Mouse (Mus musculus) cerebellum, adult 11-12 months (tissue): ENCODE measurements around the gene Nrip1.

ENCODE experiments used
- DNase-seq: peaks from one replicate; pipeline ENCODE4 v3.0.0; 2022

The Nrip1 gene

DNA sequence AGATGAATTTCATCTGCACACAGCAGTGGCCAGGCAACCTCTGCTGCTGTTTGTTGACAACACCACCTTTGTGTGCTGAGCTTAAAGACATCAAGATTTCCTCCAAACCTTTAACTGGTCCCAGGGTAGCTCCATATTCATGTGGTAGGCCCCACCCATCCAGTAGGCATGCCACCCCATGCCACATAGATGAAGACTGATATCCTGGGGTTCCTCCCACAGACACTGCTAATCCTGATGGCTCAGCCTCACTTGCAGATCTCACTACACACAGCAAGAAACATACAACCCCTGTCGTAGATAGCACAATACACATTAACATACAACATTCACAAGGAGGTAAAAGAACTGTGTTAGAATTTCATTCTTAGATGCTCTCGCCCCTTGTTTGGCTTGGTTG lies 29.6 kb downstream of the Nrip1 start:
- DNase-seq: no peak

DNA sequence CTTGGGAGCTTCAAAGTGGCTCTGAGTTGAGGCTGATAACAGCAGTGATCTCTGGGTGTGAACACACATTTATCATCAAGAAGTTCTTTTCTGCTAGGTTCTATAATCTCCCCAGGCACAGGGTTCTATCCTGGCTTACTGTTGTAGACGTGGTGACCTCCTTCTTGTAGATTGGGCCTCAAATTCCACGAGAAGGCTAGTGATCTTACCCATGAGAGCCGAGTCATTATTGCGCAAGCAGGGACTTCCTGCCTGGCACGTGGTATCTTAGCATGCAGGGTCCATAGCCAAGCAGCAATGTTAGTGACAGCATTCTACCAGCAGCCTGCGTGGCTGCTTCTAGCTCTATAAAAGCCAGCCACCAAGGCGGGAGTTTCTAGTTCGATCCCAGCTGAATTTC lies 32.0 kb downstream of the Nrip1 start:
- DNase-seq: no peak

DNA sequence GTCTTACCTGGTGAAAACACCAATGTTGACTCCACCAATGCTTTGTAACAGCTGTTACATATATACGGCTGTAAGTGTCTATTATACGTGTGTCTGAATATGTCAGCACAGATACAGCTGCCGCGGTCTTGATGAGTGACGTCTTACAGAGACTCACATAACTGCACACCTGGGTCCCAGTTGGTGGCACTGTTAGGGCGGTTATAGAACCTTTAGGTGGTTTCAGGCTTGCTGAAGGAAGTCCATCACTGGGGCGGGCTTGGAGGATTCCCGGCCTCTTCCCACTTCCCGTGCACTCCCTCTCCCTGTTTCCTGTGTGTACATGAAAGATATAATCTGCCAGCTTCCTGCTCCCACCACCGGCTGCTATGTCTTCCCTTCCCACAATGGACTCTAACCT lies 34.4 kb downstream of the Nrip1 start:
- no peak for DNase-seq

DNA sequence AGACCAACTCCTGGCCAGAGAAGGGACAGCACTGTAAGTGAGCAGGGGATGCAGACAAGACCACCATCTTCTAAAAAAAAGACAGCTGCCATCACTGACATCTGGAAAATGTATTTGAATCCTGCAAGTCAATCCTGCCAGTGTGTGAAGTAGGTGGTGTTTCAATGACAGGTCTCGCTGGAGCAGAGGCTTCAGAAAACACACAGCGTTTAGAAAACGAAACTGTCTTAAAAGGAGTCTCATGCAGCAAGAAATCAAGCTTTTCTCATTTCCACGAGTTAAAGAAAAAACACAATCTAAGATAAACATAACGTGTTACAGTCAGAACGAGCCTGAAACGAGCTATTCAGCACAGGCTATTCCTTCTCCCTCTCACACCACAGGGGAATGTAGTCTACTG lies 36.3 kb downstream of the Nrip1 start:
- no peak for DNase-seq

DNA sequence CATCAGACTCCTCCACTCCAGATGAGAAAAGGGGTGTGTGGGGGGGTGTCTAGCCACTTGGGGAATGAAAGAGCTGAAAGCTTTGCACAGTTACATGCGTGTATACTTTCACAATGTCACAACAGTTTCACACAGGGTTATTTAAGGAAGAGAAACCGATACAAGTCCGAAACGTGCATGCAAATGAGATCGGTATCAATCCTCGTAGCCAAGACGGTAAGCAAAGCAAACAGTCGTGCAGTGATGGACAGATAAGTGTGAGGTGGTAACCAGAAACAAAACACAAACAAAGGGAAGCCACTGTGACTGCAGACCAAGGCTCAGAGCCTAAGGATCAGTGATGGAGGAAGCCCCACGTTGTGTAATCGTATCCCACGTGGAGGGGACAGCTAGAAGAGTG lies 36.7 kb downstream of the Nrip1 start:
- DNase-seq: no peak

DNA sequence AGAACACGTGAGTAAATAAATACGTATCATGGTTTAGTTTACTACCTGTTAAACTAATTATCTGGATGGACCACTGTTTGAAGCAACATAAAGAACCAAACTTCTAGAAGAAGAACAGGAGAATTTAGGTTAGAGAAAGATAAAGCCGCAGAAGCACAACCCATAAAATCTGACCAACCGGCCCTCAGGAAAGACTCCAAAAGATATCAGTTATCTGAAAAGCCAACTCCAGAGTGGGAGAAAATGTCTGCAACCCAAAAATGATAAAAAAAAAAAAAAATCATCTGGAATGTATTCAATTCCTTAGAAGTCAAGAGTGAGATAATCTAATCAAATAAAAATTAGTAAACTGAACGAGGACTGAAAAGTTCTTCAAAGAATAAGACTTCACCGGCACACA lies 37.7 kb downstream of the Nrip1 start:
- DNase-seq: no peak

DNA sequence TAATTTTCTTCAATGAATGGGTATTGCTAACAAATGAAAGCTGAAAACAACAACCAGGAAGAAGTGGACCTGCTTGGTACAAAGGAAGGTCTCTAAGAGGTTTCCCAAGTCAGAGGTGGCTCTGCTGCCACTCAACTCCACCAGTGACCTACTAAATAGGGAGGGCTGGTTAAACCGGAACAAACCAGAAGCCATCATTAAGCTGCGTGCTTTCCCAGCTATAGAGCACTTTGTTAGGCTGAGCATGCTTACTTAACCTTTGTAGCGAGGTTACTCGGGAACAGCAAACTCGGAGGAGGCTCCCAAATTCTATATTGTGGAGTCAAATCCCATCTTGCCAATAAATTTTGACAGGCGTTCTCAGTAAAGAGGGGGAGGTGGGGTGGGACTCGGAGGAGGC lies 41.5 kb downstream of the Nrip1 start:
- DNase-seq: no peak

DNA sequence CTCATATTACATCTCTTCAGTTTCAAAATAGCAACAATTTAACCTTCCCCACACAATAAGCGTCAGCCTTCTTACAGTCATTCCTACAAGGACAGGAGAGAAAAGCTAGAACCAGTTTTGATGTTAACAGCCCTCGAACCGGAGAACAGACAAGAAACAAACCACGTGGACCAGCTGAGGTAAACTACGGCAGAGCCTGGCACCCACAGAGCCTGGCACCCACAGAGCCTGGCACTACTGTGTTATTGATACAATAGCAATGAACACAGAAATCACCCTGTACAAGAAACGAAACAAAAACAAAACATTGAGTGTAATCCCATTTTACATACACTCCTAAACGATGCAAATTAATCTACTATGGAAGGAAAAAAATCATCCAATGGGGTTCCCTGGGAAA lies 42.4 kb downstream of the Nrip1 start:
- no peak for DNase-seq

DNA sequence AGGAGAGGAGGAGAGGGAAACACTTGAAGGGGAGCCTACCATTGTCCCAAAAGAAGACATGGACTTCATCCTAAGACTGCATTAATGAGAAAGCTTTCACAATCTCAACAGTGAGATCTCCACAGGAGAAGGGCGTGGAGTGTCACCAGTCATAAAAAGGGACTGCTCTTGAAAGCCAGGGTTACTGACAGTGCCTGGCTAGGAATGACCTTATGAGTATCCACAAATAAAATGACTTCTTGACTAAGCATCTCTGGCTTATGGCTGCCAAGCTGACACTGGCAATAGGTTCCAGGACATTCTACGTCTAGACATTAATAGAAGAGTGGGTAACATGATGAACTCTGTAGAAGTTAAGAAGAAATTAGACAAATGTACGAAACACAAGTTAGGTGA lies 48.3 kb downstream of the Nrip1 start:
- DNase-seq: no peak

DNA sequence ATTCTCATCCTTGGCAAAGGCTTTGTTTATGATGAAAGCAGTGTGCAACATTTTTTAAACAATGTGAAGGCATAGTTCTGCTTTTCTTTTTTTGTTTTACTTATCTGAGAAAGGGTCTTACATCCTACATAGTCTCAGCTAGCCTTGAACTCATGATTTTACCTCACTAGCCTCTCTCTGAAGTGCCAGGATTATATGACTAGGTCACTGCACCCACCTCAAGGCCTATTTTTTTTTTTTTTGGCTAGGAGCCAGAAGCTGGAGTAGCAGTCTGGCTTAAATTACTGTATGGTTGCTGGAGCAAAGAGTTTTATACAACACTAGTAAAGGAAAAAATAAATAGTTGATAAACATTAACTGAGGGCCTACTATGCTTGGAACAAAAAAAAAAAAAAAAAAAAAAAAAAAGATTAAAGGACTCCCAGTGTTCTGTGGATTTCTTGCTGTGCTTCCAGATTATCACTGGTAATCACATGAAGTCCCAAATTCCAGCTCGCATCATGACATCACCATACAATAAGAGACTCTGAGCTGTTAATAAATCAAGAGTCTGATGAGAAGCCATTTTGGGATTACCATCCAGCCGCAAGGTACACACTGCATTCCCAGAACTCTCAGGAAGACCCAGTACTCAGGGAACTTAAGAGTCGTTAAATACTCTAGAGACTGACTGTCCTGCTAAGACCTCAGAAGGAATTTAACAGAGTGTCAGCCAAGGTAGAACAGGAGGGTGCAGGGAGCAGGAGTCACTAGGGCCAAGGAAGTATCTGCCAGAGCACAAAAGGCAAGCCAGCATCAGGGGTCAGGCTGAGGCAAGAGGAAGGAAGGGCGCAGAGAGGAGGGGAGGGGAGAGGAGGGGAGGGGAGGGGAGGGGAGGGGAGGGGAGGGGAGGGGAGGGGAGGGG lies 49.0 kb downstream of the Nrip1 start:
- DNase-seq: no peak

DNA sequence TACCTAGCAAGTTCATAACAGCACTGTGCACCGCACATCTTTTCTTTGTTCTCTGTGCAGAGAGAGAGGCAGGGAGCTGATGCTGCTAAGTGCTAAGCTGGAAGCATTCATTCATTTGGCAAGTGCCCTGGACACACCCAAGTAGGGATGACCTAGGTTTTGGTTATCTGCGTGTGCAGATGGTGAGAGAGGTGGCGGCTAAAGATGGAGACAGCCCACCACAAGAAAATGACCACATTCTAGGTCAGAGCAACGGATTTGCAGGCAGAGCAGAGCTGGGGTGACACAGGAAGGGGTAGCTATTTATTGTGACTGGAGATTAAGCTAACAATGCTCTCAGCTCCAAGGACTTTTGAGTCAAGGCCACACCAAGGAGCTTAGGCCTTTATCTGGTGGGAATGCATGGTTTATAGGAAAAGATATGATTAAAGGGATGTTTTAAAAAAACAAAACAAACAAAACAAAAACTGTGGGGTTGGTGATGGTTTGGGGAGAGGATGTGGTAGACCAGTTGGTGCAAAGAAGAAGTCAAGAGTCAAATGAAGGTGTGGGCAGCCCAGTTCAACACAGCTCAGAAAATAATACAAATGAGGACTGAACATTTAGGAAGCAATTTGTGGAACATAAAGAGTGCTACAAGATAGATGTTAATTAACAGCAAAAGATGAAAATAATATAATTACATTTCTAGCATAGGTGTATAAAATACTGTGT lies 49.9 kb downstream of the Nrip1 start:
- no peak for DNase-seq

DNA sequence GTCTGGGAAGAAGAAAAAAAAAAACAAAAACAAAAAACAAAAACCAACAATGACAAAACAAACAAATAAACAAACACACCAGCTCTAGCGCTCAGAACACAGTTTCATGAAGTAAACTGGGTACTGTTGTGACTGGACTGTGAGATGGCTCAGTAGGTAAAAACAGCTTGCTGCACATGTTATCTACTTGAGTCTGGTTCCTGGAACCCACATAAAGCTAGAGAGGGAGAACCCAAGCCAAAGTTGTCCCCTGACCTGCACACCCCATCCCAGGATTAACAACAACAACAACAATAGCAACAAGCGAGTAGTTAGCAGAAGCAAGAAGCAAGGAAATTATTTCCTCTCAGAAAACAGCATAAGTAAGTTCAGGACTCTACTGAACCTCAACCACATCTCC lies 50.5 kb downstream of the Nrip1 start:
- no peak for DNase-seq

DNA sequence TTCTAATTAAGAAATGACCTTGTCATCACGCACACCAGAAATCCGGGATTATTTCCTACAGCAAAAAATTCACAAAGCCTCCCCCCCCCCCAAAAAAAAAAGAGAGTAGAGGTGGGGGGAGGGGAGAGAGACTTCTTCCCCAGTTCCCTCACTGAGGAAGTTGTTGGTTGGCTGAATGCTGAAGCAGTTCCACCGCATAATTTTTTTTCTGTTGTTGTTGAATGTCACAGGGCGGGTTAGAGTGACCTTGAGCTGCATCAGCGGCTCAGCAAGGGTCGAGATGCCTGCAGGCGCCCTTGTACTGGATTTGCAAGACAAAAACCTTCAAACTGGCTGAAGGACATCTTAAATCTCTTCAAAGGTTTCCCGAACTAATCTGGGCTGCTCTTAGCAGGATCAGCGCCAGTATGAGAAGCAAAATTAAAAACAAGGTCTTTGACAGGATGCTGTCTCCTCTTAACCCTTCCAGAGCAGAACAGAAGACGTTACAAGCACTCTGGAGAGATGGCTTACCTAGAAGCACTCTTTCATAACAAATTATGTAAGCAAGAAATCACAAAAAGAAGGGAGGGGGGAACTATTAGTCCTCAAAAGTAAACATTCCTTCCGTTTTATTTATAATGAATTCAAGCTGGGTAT lies 52.0 kb downstream of the Nrip1 start:
- peak; percentile 41 for DNase-seq

DNA sequence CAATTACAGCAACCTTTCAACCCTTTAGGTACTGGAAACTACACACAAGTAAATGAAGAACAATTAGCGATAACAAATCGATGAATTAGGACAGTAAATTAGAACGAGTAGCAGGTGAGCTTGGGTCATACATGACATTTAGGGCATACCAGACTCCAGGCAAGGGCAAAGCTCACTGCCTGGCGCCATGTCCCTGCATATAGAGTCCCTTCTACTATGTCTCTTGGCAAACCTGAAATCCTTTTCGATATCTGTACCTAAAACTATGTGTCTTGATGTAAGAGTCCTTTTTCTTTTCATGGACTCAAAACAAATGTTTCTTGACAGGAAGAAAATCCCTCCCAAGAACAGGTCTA lies 53.5 kb downstream of the Nrip1 start:
- DNase-seq: no peak

DNA sequence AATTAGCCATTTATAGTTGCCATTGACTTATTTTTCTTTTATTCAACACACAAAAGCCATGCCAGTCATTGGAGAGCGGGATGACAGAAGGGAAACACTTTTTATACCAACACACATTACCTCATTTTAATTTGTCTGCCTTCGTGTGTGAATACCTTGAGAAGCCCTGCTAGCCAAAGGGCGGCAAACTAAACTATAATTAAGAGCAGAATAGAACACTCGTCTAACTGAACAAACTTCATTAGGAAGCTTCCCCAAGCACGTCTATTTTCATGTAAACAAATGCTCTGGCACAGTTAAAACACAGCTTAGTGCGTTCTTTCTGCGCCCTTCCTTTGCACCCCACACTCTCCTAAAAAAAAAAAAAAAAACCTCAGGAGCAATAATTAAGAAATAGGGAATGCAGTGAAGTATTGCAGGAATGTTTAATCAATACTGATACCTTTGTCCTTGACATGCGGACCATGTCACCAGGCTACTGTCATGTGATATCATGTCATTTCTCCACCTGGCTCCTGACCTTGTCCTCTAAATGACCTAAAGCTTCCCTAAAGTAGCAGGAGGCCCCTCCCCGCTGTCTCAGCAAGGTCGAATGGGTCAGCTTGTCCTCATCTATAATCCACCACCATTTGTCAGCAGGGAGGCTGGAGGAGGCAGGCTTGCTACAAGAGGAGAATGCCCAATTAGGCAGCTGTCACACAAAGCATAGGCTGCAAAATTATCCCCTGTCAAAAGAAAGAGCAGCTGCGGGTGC lies 54.1 kb downstream of the Nrip1 start:
- DNase-seq: peak; percentile 36

DNA sequence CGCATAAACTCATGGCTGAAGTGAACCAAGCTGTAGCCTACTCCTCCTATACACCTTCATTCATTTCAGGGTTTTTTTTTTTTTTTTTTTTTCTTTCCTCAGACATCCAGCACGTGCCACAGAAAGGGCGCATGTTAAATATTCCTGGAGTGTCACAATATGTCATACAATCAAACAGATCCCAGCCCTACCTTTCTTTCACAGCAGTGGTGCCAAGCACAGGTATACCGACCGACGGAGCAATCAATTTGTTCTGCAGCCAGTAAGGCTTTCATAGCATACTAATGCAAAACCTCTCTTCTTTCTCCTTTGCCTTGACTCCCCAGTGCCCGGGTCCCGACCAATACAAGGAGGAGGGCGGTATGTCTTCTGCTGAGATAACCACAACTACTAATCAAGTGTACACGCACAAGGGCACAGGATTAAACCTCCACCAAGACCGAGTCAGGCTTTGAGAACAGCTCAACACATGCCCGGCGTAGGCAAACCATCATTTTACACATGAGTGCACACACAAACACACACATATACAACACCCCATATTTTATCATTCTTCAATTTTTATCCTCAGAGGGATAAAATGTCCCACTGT lies 55.2 kb downstream of the Nrip1 start:
- no peak for DNase-seq

DNA sequence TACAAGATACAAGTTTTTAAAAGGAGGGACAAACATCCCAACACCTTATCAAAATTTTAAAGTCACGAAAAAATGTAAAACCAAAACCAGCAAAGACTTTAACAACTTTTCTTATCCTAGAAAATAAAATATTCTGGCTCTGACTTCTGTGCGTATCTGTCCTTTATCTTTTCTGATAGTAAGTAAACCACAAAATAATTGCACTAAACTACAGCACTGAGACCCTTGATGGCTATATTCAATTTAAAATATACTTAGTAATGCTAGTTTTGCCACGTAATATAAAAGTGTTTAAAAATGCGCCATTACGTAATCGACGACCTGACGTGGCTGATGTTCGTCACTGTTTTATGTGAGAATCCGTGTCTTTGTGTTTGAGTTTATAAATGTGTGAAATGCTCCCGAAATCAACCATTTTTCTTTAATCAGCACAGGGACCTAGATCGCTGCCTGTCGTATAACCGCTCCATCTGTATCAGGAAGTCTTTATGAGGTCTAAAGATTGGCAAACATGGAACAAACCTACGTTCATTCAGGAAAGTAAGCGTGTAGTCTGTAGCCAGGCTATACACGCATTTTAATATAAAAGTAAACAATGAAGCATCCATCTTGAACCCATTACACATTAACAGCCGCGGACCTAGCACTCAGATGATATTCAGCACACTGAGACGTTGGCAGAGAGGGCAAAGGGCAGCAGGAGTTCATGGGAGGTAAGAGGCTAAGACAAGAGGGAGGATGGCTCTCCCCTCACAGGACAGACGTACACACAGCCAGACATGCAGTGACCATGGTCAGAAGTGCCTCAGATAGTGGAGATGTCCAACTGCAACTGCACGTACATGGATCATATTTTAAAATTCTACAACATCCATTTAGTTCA lies 56.4 kb downstream of the Nrip1 start:
- DNase-seq: no peak

DNA sequence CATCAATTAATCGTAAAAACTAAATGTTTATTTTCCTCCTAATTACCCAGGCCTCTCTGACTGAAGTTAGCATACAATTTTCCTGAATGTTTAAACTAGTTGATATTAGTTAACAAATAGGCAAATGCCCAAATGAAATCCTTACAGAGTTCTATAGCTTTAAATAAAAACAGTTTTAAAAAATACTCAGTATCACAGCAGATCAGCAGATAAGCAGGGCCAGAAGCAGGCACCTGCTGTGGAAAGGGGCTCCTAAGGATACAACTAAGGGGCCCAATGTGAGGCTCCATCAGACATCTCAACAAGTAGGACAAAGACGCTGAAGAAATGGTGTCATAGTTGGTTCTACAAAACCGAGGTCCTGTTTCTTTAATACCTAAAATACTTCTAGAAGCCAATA lies 58.0 kb downstream of the Nrip1 start:
- DNase-seq: no peak

DNA sequence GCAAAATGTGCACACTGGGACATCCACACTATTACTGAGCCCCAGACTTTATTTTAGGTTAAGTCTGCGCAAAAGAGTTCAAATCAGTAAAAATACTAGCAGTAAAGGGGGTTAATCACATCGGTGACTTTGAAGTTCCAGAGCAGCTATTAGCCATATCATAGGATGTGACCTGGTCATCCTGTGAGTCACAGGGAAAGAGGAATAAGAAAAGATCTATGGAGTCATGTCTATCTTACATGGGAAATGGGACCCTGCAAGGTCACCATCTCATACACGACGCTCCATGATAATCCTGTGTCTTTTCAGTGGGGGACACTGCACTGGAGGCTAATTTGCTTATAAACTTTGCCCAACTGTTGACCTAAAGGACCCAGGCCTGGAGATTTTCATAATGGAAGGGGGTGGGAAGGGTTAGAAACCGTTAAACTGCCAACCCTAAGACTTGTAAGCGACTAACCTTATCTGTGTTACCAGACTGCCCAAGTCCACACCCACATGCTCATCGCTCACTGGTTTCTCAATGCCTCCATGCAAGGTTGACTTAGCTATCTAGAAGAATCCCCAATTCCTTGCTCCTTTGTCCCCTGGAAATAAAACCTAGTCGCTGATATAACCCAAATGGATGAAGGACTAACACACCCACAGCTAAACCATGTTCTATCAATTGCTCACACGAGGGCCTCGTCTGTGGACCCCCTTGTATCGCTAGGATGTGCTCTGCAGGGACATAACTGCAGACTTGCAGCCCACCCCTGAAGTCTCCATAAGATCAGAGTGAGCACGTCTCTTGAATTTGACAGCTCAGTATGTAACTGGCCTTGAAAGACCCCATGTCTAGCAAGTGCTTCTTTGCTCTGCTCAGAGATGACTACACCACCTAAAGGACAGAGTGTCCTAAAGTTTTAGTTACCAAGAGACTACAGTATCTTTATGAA lies 59.3 kb downstream of the Nrip1 start:
- DNase-seq: no peak

DNA sequence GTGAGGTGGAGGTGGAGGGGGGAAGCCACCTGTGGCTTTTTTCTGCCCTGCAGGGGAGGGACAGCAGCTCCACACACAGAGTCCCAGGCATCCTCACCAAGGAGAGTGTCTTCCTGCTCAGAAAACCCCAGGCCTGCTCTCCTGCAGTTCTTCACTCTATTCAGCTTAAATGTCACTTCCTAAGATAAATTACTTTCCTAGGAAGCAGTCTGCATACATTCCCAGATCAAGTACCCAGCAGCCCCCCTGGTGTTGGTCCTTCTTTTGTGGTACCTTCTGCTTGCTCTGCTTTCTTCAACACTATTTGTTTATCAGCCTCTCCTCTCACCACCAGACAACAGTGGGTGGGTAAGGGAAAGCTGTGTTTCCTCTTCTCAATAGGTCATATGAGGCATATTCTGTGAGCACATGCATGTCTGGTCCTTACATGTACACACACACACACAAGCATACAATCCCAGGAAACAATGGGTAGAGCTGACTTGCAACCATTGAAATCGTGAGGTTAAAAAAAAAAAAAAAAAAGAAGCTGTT lies 60.7 kb downstream of the Nrip1 start:
- no peak for DNase-seq
